Mouse (Mus musculus) G1E-ER4 (cell line): Measurements from ENCODE around the gene Klf8. TPM values are rescaled to one million over a fixed set of nuclear protein-coding genes. Genes with fewer than 3 reads are reported as not detected.

Source experiments
- GATA1 ChIP-seq: IDR thresholded peaks from one replicate; pipeline ENCODE4 v1.8.0; 2012; ENCODE audit warnings: low read length, inconsistent platforms
- polyA plus RNA-seq: library from polyadenylated mRNA; stranded (reverse); fragments of >175 nt; gene quantifications from 2 replicates; pipeline ENCODE4 v1.2.3, GENCODE M21; 2012

Gene Klf8
- not detected in 2 replicates for polyA plus RNA-seq

DNA sequence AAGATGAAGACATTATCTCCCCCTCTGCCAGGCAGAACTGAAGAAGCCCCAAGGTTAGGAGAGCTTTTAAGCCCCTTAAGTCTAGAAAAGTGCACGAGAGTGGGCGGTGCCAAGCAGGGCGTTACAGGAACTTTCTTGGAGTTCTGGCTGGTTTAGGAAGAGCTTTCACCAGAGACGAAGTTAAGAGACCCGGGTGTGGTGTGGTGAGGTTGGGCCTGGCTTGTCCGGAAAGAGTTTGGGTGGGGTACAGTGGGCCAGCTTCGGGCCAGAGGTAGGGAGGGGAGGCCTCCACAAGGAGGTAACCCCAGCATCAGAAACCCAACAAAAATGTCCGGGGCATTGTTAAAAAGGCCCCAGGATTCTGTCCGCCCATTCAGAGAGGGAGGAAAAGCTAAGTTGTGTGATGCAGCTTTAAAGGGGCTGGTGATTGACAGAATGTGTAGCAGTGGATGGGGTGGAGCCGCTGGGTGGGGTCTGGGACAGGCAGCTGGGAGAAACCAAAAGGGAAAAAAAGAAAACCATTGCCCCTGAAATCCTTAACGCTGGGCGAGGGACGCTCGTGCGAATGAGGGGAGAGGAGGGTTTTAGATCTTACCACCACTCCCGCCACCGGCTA is at the start of gene Klf8:
Gene Klf8, plus strand, starts transcription at position 163 of the 616 bp plus-strand sequence.
- no peak for TF ChIP-seq GATA1

- no peak for TF ChIP-seq GATA1
These were observed 26.2 kb upstream of the Klf8 start for GRCm38 (mm10) chrX:153211101-153211500.

- no peak for TF ChIP-seq GATA1
These were observed 6.0 kb upstream of the Klf8 start for GRCm38 (mm10) chrX:153231240-153231639.

DNA sequence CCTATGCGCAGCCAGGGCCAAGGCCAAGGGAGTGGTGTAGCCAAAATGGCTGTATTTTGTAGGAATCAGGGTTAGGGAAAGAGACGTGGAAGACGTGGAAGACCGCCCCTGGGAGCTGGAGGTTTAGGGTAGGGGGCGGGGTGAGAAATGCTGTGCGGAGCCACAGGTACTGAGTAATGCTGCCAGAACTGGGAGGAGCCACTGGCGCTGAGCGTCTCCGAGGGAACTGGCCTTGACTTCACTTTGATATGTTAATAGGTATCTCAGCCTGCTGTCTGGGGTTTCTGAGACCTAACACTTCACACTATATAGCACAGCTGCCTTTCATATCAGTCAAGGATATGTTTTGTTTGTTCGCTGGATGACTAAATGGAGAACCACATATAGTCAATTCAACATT is 4.0 kb upstream of the Klf8 start:
- TF ChIP-seq GATA1, result no peak

- no peak for TF ChIP-seq GATA1
These were observed 746 bp downstream of the Klf8 start for GRCm38 (mm10) chrX:153237920-153238504.

DNA sequence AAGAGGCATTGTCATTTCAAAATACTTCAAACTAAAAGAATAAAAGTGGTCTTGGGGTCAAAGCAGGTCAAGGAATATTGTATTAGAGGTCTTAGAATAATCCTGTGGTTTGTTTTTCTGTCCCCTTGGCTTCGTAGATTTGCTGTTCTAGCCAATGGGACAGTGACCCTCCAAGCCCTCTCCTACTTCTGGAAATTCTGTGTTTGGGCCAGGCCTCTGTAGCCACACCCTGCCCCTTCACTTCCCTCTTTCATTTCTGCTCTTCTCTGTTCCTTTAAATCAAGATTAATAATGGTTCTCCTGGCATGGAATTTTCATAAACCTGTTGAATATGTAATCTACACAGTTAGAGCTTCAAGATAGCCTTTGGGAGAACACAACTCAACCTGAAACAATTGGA is 17.0 kb downstream of the Klf8 start:
- TF ChIP-seq GATA1, result no peak

DNA sequence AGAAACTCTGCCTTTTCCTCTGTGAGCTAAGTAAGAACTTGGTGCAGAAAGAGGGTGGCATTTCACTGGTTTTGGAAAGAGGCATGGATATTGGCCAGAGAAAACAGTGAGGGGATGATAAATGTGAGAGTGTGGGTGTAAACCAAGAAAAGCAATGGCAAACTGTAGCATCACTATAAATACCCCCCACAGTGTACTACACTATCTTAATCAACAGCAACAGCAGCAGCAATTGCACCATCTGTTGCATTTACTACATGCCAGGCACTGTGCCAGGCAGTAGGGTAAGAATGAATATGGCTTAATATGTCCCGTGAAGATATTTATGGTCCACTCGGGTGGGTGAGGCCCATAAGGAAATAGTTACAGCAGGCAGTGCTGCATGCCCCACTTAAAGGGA is 18.2 kb downstream of the Klf8 start:
- no peak for TF ChIP-seq GATA1

DNA sequence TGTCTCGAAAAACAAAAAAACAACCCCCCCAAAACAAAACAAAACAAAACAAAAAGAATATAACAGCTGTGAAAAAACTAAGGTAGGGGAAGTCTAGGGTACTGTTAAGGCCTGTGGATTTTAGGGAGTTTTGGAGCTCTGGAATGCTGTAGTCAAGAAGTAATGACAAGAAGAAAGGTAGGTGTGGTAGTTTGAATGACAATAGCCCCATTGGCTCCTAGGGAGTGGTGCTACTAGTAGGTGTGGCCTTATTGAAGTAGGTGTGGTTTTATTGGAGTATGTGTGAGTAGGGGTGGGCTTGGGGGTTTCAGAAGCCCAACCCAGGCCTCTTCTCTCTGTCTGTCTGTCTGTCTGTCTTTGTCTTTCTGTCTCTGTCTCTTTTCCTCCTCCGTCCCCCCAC is 44.9 kb downstream of the Klf8 start:
- TF ChIP-seq GATA1, result no peak

- no peak for TF ChIP-seq GATA1
These were observed 74.1 kb downstream of the Klf8 start for GRCm38 (mm10) chrX:153311356-153311755.

DNA sequence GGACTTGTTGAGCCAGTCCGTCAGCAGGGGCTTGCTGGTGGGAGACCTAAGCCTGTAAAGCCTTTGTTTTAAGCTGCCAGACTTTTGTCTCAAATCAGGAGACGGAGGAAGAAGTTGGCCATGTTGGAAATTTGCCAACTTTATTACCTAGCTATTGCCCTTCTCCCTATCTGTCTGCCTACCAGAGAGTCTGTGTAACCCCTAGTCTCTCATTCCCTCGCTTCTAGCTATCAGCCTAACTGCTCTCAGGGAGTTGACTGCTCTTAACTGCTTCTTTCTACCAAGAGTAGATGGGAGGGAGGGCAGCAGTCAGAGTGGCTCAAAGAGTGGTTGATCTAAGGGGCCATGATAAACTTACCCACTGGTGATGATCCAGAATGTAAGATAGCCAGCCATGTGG is 85.8 kb downstream of the Klf8 start:
- TF ChIP-seq GATA1, result no peak

- TF ChIP-seq GATA1, result no peak
These were observed 122.3 kb downstream of the Klf8 start for GRCm38 (mm10) chrX:153359331-153360215.

DNA sequence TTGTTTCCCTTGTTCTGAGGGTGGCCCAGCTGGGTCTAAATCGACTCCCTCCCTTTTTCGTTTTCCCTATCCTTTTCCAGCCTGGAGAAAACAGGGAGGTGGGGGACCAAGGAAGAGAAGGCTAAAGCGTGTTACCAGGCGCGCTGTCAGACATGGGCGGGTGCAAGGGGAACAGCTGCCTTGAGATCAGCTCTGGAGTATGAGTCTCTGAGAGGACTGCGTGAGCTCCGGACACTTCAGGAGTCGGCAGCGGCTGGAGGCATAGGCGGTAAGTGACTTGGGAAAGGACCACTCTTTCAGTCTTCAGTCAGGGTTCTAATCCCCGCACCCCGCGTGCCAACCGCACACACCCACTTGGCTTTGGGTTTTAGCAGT is 122.9 kb downstream of the Klf8 start:
- no peak for TF ChIP-seq GATA1

DNA sequence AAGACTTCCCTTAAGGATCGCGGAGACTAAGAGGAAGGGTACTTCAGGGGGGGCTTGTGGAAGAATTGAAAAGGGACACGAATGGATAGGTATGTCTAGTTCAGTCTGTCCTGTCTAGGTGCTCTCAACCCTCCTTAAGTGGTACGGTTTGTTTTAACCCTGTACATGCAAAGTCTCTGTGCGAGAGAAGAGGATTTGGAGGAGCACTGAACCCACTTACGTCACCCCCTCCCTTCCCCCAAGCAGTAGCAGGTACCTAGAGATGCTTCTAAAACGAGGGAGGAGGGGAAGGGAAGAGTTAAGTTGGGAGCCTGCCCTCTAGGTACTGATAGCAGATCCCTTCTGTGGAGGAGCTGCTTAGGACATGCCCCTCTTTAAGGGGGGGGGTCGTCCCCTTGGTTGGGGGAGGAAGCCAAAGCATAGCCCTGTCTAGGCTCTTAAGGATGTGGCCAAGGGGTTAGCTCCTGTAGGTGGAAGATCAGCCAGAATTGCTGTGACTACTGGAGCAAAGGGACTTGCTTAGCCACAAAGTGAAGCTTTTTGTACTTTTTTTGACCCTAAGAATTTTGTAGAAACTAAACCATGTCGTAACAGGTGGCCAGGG is 123.5 kb downstream of the Klf8 start:
- TF ChIP-seq GATA1, result no peak

DNA sequence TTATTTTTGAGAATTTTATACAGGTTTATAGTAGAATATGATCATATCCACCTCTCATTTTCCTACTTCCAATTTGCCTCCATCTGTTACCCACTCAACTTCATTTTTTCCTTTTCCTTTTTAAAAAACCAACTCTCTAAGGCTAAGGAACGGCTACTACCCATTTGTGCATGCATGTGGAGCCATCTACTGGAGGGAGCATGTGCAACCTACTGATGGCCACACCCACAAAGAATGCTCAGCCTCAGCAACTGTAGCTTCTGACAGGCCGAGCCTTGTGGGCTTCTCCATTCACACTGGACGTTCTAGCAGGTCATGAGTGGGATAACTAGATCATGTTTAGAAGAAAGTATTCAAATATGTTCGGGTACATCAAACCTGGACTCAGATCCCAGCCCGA is 129.5 kb downstream of the Klf8 start:
- no peak for TF ChIP-seq GATA1

DNA sequence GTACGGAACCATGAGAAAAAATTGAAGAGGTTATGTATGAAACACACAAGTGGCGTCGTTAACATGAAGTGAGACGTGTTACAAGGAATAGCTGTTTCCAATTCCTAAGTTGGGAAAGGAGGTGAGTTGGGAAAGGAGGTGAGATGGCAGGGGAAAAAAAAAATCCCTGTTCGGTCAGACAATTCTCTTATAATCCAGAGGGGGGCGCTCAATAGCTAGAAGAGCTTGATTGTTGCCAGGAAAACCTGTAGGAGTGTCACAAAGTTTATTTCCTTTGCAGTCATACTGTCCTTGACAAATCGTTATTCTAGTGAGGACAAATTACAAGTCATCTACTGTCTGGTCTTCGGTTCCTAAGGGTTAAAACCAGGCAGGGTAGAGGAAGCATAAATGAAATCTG is 132.5 kb downstream of the Klf8 start:
- no peak for TF ChIP-seq GATA1

DNA sequence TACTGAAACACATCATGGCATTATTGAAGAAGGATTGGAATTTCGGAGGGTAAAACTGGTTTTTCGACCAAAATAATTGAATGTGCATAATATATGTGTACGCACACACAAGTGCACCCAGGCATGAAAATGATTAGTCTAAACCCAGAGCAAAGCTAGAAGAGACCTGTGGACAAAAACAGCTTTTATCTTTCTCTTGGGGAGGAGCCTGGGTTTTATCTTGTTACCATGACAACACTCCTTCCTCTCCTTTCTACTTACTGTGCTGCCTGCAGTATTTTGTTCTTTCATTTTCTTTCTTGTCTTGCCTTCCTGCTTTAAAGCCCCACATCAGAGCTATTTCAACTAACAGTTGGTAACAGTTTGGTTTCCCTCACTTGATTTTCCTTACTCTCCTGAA is 137.8 kb downstream of the Klf8 start:
- no peak for TF ChIP-seq GATA1

DNA sequence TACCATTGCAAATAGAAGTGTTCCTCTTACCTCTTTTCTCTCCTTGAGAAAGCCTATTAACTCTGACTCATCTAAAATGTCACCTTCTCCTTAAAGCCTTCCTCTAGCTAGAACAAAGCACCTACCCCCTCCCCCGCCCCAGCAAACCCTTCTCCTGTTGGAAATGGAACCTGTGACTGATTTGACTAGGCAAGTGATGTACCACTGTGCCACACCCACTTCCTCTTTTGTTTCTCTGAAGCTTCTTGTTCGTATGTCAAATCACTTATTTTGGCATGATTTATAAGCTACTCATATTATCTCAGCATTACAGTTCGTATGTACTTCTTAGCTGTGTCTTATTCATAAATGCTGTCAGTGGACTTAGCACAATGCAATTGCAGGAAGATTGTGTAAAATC is 144.5 kb downstream of the Klf8 start:
- no peak for TF ChIP-seq GATA1
